Mouse (Mus musculus) E14TG2a.4 (cell line): ENCODE measurements around the gene Neurog1.

Experiments used
- CTCF ChIP-seq: conservative IDR thresholded peaks from 2 replicates; pipeline ENCODE4 v1.5.1; 2014; ENCODE audit warnings: low read length
- POU5F1 ChIP-seq: IDR thresholded peaks from 2 replicates; pipeline ENCODE4 v1.6.1; 2014; ENCODE audit warnings: low read length, borderline replicate concordance

DNA sequence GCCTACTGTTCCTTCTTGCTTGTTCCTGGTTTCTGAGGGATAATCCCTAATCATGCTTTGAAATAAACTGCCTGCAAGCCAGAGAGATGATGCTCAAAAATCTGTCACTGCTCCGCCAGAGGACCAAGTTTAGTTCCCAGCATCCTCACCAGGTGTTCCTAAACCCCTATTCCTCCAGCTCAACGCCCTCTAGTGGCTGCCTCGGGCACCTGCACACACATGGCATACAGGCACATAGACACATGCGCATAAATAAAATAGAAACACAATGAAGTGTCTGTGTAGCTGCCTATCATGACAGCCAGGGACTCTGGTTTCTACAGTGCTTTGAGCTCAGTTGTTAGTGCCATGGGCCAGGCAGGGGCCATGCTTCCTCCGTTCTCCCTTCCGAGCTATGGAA, 38.0 kb upstream of the Neurog1 start:
- peak; percentile 94 for TF ChIP-seq CTCF
- peak; percentile 53; the same call in 1 of the 2 replicates for TF ChIP-seq POU5F1
